Mouse (Mus musculus) embryo, embryonic 11.5 days (tissue): ENCODE measurements around the gene Rsph9.

ENCODE experiments used
- DNase-seq: peaks from one replicate; pipeline ENCODE4 v3.0.0-alpha.2; 2012; ENCODE audit warnings: low read depth, low spot score

Rsph9 gene

DNA sequence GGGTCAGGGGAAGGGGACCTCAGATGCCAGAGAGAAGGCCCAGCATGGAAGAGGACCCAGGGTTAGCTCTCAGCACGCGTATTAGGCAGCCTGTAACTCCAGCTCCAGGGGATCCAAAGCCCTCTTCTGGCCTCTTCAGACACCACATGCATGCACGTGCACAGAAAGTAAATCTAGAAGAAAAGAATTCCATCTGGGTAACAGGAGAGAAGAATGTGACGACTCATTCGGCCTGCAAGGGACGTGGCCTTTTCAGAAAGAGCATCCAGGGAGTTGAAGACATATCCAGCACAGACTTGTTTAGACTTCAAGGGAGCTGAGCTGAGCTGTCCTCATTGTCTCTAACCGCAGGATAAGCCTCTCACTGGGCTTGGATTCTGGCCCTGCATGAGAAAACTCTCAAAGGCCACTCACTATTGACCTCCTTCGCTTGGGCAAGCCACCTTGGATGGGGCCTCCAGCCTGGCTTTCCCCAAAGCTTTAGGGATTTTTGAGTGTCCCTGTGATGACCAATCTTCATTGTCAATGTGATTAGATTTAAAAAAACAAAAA lies 41.3 kb downstream of the Rsph9 start:
- DNase-seq = no peak

DNA sequence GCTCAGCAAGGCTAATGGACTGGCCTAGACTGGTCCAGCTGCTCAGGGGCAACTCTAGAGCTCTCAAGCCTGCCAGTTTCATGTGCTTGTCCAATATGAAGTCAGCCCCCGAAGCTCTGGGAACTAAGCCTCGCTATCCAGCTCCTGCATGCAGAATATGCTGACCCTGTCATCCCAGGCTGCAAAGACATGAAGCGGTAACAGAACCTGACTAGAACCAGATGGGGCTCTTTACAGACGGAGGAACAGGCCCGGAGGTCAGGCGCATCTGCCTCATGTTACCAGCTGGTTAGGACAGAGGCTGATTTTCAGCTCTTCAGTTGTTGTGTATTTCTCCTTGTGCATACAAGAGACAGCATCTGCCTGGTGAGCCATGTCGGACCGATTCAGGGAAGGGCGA lies 42.1 kb downstream of the Rsph9 start:
- no peak for DNase-seq

DNA sequence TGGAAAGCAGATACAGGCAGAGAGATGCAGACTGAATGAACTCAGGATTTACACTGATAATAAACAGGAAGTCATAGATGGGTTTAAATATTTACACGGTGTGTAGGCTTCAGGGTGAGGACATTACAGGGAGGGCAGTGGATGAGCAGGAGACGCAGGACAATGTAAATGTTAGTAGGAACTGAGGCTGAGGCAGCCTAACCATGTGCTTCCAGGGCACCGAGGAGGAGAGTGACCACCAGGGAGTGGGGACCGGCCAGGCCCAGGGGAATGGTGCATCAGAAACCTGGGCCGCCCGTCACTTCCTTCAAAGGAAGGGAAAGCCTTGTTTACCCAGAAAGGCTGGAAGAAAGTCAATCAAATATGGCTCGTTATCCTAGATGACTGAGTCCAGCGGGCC lies 45.5 kb downstream of the Rsph9 start:
- DNase-seq = no peak

DNA sequence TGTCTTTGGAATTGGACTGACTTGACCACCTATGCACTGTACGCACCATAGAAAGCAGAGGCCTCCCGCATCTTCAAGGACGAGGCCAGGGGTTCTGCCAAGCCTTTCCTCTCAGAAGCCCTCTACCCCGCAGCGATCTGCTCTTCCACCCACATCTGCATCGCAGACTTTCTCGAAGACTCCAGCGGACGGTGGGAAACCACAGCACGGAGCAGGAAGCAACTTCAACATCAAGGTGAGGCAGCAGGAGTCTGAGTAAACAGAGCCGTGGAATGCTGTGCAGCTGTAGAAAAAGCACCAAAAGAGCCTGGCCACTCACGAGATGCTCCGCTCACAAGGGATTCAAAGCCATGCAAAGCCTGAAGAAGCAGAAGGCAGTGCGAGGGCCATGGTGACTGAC lies 52.1 kb downstream of the Rsph9 start:
- no peak for DNase-seq

DNA sequence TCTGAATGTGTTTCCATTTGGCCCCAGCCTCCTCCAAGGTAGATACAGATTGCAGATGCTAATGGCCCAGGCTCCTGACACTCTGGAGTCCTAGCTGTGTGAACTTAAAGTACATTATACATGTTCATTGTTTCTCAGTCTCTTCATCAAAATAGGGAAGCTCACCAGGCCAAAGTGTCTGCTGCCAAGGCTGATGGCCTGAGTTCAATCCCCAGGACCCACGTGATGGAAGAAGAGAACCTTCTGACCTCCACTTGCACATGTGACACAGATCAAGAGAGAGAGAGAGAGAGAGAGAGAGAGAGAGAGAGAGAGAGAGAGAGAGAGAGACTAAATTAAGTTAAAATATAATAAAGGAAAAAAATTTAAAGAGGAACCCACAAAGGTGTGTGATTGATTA lies 52.7 kb downstream of the Rsph9 start:
- no peak for DNase-seq

DNA sequence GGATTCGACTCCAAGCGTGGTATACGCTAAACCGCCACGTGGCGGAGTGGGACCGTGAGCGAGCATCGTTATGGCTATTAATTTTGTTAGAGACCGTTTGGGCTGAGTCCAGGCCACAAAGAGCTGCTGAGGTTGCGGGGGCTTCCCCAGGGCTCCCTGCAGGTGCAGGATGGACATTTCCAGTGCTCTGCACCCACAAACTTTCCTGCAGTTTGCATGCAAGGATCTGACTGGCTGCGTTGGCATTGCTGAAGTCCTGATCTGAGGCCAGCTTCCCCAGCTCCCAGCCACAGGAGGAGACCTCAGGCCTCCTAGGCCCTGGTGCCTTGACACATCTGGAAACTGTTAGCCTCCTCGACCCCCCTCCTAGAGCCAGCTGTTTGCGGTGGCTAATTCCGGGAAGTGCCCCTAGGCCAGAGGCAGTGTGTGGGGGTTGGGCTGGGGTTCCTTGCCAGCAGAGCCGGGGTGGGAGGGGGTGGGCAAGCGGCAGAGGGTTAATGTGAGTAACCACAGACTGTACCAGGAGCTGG lies 57.6 kb downstream of the Rsph9 start:
- peak; percentile 66 for DNase-seq

DNA sequence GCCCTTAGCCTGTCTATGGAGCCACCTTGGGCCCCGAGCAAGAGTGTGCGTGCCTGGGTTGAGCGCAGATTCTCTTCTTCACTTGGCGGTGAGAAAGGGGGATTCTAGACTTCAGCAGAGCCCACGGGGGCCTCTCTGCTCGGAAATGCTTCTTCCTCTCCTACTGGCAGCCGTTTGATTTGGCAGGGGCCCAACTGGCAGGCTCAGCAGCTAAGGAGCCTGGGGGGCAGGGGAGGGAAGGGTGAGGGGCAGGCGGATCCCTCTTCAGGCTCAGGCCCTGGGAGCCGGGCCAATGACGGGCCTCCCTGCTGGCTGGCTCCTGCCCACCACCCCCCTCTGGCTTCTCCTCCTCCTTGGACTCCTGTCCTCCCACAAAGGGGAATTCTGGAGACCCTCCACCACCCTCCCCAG lies 59.9 kb downstream of the Rsph9 start:
- DNase-seq = no peak

DNA sequence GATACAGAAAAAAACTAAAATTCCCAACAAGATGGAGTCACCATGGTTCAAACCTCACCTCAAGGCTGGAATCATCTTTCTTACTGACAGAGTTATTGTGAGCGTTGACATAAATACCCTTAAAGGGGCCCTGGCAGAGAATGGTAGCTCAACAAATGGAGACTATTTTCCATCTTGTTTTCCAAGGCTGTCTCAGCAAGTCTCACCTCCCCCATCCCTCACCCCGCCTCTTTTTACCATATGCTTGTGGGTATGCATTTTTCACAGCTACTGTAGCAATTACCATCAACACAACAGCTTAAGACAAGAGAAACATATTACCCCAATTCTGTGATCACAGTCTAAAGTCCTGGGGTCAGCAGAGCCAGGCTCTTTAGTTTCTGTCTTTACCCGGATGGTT lies 60.6 kb downstream of the Rsph9 start:
- DNase-seq = no peak

DNA sequence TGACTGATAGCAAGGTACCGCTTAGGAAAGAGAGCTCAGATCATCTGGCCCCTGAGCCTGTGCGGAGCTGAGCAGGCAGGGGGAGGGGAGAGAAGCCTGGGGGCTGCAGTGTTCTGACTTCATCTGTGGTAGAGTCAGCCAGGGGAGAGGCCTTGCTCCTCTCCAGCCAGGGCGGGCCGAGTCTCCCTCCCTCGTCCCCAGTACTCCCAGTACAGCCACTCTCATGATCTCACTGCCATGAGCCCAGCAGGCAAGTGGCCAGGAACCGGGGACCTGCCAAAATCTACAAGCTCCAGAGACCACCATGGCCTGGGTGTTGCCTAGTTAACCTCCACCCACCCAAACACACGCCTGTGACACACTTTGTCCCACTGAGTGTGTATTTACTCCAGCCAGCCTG lies 62.4 kb downstream of the Rsph9 start:
- no peak for DNase-seq

DNA sequence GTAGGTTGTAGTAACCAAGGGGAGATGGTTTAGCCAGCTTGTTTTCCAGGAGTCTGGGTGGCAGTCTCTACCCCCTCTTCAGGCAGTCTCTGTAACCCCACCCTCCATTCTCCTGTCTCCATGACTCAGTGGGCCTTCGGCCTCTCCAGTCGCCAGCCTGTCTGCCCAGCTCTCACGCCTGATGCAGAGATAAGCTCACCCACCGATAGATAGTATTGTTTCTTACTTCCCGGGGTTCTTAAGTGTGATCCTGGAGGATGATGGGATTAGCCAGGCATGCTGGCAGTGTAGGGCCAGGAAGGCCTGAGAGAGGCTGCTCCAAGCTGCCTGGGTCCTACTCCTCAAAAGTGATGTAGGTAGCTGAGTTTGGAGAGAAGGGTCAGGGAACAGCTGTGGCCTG lies 63.0 kb downstream of the Rsph9 start:
- DNase-seq = no peak

DNA sequence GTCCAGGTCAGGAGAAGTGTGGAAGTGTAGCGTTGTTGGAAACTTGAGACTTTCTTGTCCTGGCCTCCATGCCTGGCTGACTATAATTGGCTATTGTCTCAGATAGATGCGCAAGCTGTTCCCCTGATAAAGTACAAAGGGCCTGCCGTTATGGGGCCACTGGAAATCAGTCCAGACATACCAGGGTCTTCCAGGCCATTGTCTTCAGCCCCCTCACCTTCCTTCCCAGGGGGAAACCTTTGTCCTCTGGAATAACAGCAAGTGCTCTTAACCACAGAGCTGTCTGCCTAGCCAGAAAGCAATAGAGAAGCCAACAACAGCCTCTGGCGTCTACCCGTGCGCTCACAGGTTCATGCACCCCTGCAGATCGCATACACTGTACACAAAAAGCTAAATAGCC lies 63.6 kb downstream of the Rsph9 start:
- DNase-seq = no peak

DNA sequence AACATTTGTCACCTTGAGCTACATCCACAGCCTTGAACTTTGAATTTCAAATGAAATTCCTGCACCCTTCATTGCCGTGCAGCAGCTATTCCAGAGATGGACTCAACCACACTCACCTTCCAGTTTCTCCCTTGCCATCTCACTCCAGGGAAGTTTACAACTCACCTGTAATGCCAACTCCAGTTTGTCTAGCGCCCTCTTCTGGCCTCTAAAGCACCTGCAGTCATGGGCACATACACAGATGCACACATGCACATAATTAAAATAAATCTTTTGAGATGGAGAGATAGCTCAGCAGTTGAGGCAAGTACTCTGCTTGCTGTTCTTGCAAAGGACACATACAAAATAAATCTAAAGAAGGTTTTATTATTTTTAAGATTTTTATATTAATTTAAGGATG lies 65.0 kb downstream of the Rsph9 start:
- no peak for DNase-seq

DNA sequence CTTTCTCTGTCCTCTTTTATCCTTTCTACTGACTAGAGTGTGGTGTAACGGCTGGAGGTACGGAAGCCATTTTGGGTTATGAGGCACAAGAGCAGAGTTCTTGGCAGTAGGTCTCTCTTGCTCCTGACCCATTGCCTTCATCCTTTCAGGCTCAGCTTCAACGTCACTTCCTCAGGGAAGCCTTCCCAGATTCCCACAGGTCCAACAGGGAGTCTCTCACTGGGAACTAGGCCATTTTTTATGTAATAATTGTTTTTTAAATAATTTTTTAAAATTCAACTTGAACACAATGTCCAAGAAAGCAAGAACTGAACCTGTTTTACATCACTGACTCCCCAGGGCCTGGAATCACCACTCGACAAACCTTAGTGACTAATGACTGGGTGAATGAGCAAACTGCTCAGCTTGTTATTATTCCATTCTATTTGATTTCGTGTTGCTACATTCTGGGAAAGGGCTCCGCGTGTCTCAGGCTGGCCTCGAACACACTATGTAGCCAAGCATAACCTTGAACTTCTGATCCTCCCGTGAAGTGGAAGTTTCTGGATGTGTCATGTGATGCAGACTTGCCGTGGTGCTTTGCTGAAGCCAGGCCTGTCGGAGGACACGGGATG lies 66.0 kb downstream of the Rsph9 start:
- DNase-seq = no peak

DNA sequence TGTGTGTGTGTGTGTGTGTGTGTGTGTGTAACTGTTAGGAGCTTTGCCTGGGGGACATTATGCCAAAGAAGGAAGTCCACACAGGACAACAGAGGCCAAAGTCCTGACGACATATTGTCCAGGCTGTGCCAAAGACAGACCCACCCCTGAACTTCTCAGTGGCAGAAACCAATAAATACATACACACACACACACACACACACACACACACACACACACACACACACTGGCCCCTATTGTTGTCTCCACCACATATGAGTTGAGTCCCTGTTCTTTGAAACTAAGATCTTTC lies 67.8 kb downstream of the Rsph9 start:
- no peak for DNase-seq

DNA sequence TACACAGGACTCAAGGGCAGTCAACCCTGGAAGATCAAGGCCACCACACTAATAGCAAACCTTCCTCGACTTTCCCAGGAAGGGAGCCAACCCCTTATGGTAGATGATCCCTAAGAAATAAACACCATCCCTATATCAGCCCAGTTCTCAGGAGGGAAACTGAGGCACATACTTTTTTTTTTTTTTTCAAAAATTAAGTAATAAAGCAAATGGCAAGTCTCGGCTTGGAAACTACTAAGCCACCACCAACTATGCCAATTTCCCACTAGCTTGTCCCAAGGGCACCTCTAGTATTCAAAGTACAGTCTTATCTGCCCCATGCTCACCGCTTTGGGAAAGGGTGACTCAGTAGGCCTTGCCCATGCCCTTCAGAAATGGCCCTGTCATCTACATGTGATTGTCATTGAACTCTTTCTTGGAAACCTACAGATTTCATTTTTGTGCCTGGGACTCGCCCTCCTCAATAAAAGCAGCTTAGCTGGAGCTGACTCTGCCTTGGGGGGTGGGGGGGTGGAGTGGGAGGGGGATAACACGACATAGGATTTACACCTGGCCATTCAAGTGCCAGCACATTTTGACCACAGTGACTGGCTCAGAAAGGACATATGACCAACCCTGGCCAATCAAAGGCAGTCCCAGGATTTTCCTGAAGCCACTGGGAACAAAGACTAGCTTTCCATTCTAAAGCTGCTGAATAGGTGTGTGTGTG lies 68.3 kb downstream of the Rsph9 start:
- DNase-seq = no peak

DNA sequence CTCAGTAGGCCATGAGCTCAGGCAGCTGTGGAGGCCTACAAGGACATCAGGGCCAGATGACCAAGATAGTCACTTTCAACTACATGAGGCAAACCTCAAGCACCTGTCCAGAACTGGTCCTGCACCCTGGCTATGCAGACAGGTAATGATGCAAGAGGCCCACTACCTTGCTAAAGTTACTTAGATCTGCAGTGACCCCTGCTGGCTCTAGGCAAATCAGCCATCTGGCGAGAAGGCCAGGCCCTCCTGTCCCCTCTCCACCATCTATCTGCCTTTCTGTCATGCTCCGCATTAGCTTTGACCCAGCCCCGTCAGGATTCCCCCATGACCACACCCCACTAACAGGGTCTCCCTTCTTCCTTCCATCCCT lies 68.9 kb downstream of the Rsph9 start:
- no peak for DNase-seq

DNA sequence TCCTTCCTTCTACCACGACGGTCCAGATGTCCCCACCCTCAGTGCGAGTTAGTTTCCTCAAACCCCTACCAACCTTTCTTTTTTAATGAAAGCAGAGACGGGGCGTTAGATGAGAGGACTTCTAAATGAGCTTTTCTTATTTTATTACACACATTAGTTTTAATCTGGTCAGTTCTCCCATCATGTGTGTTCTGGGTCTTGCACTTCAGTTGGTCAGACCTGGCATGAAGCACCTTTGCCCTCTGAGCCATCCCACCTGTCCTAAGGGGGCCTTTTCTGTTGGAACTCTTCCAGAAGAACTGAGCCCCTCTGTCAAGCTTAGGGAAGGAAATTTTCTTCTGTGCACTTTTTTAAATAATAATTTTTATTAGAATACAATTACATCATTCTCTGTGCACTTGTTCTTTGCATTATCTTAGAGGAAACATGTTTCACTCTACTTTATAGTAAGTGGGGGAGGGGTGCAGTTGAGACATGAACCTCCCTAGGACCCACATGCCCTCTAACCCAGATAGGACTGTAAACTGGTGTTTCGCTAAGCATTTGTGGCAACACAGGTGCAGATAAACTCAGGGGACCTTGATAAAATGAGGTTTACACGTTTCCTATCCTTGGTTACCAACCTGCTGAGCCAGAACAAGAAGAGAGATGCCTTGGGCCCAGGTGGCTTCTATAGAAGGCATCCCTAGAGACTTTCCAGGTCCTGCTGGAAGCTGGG lies 69.5 kb downstream of the Rsph9 start:
- no peak for DNase-seq

DNA sequence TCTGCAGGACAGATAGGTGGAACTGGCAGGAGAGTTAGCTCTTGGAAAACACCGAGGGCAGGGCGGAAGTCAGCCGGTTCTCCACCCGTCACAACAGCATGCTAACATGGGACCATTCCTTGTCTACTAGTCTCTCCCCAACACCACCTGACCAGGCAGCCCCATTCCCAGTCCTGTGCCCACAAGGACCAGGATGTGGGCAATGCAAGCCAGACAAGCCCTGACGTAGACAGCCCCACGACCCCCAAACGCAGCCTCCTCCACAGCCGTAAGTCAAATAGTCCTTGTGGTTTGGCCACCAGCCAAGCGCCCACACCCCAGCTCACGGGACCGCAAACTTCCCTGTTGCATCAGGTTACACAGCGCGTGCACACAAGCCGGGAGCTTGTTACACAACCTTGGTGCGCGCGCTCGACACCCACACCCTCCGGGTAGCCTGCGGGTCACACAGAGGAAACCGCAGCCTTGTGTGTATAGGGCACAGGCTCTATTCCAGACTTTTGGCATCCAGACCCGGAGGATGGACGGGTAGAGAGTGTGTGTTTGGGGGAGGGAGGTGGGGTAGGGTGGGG lies 70.2 kb downstream of the Rsph9 start:
- DNase-seq = peak; percentile 60
